Mouse (Mus musculus) testis, adult 2 months (tissue): Measurements from ENCODE around the gene Slc4a5.

Experiments
- CTCF ChIP-seq: fragments of 200-500 bp; IDR thresholded peaks from 2 replicates; pipeline ENCODE4 v1.5.1; 2012; ENCODE audit warnings: low read depth, mild to moderate bottlenecking, inconsistent platforms, low read length, moderate library complexity; ENCODE audit not compliant: control insufficient read depth, insufficient read depth, insufficient replicate concordance
- POLR2A ChIP-seq: fragments of 200-500 bp; IDR thresholded peaks from 2 replicates; pipeline ENCODE4 v1.6.1; 2012; ENCODE audit warnings: low read depth, mild to moderate bottlenecking, inconsistent platforms, low read length, moderate library complexity; ENCODE audit not compliant: control insufficient read depth

DNA sequence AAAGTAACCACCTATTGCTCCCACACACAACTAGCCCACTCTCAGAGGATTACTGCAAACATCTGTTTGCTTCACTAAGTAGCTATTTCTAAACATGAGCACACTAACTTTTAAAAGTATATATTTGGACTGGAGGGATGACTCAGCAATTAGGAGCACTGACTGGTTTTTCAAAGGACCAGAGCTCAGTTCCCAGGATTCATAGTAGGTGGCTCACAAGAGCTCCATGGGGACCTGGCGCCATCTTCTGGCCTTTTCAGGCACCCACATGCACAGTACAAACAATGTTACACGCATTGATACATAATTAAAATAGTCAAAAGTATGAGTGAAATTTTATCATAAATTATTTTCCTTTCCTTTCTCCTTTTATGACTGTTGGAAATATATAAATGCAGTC, 59.3 kb downstream of the Slc4a5 start:
- TF ChIP-seq CTCF (peak; percentile 52; the same call in 1 of the 2 replicates), POLR2A (no peak)
